Mouse (Mus musculus): ENCODE measurements at regions not wholly inside any gene's neighbourhood (a gene's known extent, or its start where the extent isn't known, plus 50 kb on each side); places are given as distances from the start of the nearest gene placed in this dataset.
"Not testable (repeated sequence)": the region's sequence is repeated elsewhere in the genome, so short reads cannot be mapped to it uniquely, and the experiment has no call there.

- DNase-seq (ENCODE audit: low spot score in 2 of 2), result no peak
Measured at GRCm38 (mm10) chr17:4024384-4024783, 328.3 kb upstream of the Nox3 start.

- DNase-seq (ENCODE audit: low spot score in 2 of 2), result no peak
Measured at GRCm38 (mm10) chr17:4029202-4029601, 333.1 kb upstream of the Nox3 start.

- no peak for DNase-seq (ENCODE audit: low spot score in 2 of 2)
Measured at GRCm38 (mm10) chr17:4034816-4035360, 338.8 kb upstream of the Nox3 start.

- DNase-seq (ENCODE audit: low spot score in 2 of 2), result peak in 1 of 2 experiments; percentile 15
Measured at GRCm38 (mm10) chr17:4040104-4040664, 344.1 kb upstream of the Nox3 start.

- DNase-seq (ENCODE audit: low spot score in 2 of 2), result not testable (repeated sequence)
Measured at GRCm38 (mm10) chr17:4060186-4060585, 364.1 kb upstream of the Nox3 start.

DNA sequence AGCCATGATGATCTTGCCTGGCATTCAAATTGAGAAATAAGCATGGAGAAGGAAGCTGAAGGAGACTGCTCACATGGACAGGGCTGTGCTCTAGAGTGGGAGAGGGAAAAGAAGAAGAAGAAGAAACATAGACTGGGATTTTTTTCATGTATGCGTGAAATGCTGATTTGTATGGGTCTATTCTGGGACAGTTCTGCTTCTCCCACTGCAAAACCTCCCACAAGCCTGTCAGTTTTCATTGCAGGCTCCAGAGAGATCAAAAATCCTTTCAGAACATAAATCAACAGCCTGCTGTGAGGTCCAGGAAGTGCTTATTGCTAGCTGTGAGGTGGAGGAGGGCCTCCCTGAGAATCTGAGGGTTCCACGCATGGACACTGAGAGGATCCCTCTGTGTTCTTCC, 377.3 kb upstream of the Nox3 start:
- no peak for DNase-seq (ENCODE audit: low spot score in 2 of 2)

GRCm38 (mm10) chr17:4080564-4080963, 384.5 kb upstream of the Nox3 start:
- DNase-seq (ENCODE audit: low spot score in 2 of 2), result no peak

- no peak for DNase-seq (ENCODE audit: low spot score in 2 of 2)
Measured at GRCm38 (mm10) chr17:4094621-4095020, 398.6 kb upstream of the Nox3 start.

GRCm38 (mm10) chr17:4103321-4103720, 407.3 kb upstream of the Nox3 start:
- no peak for DNase-seq (ENCODE audit: low spot score in 2 of 2)

DNA sequence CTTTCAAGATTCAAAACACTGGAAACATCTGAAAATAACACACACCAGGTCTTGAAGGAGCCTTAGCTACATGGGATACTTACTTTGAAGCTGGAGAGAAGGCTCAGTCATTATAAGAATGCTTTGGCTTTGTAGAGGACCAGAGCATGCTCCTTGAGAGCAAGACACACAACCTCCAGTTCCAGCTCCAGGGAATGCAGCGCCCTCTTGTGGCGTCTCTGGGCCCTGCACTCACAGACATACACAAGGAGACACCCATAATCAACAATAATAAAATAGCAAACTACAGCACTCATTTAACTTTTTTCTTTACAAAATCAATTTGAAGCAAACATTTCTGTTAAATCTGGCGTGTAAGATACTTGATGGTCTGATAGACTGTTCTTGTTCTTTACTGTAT, 413.2 kb upstream of the Nox3 start:
- peak in 1 of 2 experiments; percentile 15 for DNase-seq (ENCODE audit: low spot score in 2 of 2)

DNA sequence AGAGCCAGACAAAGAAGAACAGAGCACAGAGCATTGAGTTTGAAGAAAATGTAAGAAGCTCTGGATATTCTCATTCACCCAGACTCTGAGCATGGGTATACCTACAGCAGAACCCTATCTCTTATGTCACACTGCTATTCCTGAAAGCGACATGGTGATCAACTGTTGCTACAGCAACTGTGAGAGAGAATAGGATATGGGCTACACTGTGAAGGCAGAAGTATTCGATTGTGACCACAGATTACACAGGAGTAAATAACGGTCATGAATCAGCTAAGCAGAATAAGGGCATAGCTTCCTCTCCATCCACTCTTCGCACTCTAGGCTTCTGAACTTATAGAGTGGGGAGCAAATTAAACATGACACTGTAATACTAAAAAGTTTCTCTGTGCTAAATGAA, 417.0 kb upstream of the Nox3 start:
- no peak for DNase-seq (ENCODE audit: low spot score in 2 of 2)

GRCm38 (mm10) chr17:4116476-4116875, 420.4 kb upstream of the Nox3 start:
- no peak for DNase-seq (ENCODE audit: low spot score in 2 of 2)

- DNase-seq (ENCODE audit: low spot score in 2 of 2), result no peak
Measured at GRCm38 (mm10) chr17:4133678-4134077, 437.6 kb upstream of the Nox3 start.

- DNase-seq (ENCODE audit: low spot score in 2 of 2), result no peak
Measured at GRCm38 (mm10) chr17:4163502-4163901, 467.4 kb upstream of the Nox3 start.

DNA sequence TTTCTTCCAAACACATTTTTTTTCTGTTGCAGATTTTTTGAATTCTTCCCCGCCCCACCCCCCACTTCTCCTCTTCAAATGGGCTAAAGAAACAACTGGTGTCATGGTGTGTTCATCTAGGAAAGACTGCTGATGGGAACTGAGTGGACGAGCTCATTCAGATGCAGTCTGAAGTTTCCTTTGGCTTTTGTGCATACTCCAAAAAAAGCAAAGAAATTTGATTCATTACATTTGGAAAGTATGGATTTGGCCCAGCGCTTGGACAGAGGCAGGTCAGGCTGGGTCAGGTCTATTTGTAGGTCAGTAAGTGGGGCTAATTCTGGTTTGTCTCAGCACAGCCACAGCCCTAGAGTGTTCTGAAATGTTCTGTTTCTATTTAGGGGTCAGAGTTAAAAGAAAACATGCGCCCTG, 477.9 kb upstream of the Nox3 start:
- peak in 1 of 2 experiments; percentile 25 for DNase-seq (ENCODE audit: low spot score in 2 of 2)

DNA sequence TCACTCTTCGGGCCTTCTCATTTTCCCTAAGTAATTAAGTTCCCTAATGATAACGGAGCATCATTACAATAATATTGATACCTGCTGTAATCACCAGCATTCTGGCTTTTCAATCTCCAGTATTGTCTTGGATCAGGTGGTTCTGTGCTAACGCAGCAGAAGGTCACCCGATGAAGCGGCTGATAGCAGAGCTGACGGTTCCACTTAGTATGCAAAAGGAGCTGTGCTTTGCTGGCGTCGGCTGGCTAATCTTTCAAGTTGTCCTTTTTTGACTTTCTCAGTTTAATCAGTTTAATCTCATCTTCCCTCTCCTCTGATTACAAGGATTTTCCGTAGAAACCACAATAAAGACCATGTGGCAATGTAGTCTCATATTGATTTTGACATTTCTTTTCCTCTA, 478.9 kb upstream of the Nox3 start:
- DNase-seq (ENCODE audit: low spot score in 2 of 2), result no peak

- no peak for DNase-seq (ENCODE audit: low spot score in 2 of 2)
Measured at GRCm38 (mm10) chr17:4176524-4176923, 480.5 kb upstream of the Nox3 start.

- no peak for DNase-seq (ENCODE audit: low spot score in 2 of 2)
Measured at GRCm38 (mm10) chr17:4177485-4178150, 481.6 kb upstream of the Nox3 start.

GRCm38 (mm10) chr17:4179271-4179670, 483.2 kb upstream of the Nox3 start:
- DNase-seq (ENCODE audit: low spot score in 2 of 2), result no peak

- no peak for DNase-seq (ENCODE audit: low spot score in 2 of 2)
Measured at GRCm38 (mm10) chr17:4182106-4182505, 486.0 kb upstream of the Nox3 start.

GRCm38 (mm10) chr17:4186802-4187201, 490.7 kb upstream of the Nox3 start:
- DNase-seq (ENCODE audit: low spot score in 2 of 2), result no peak

- DNase-seq (ENCODE audit: low spot score in 2 of 2), result no peak
Measured at GRCm38 (mm10) chr17:4187606-4188005, 491.5 kb upstream of the Nox3 start.

All from gastrocnemius, postnatal 4 days (tissue).